Mouse (Mus musculus): Measurements from ENCODE around the gene Prlh.

DNA sequence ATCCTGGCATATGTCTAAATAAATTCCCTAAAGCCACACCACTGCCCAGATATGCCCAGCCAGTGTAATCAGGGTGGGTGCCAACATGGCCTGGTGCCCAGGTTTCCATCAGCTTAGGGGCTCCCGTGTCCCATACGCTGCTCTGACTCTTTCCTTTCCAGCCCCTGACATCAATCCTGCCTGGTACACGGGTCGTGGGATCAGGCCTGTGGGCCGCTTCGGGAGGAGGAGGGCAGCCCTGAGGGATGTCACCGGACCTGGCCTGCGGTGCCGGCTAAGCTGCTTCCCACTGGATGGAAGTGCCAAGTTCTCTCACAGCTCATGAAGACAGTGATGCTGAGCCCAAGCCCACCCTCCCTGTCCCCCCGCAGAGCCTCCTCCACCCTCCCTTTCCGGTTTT lies 780 bp downstream of the Prlh start:
- TF ChIP-seq POLR2A (IDR thresholded peaks at IDR 0.05; ENCODE audit: insufficient read depth, low read depth, low read length): no peak
- no peak for TF ChIP-seq CTCF (IDR thresholded peaks at IDR 0.05; ENCODE audit: insufficient read depth, low read depth, low read length)

Measured in olfactory bulb, adult 2 months (tissue).